Mouse (Mus musculus): ENCODE results near the gene Ush1g. TPM values are rescaled to one million over a fixed set of nuclear protein-coding genes. Genes with fewer than 3 reads are reported as not detected.

Gene Ush1g
- 9.8 and 10.6 TPM in 2 replicates for polyA plus RNA-seq (2012; rRNA removed)

DNA sequence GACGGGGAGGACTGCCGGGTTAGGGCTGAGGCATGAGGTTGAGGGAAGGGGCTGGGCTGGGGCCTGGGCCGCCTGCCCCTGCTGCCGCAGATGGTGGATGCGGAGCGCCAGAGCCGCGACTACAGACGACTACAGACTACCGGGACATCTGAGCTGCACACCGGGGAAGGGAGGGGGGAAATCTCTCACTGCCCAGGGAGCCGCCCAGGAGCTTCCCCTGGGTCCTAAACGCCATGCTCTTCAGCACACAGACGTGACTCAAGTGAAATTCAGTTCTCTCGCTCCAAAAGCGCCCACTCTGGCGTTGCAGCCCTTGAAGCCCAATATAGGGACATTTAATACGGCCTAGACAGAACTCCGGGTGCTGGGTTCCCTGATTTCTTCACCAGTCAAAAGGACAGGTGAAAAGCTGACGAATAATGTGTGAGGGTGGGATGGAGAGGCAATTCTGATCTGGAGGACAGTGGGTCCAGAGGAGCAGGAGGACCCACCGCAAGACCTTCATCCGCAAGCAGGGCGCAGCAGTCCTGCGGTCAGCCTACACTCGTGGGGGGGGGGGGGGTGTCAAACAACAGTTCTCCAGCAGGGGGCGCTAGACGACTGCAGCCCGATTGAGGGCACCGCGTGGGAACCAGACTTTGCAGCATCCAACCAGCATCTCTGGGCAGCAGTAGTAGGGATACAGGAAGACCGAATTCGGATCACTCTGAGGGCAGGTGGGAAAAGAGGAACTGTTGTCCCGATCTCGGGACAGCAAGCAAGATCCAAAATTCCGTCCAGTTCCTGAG is at the start of gene Ush1g:
Ush1g (minus strand) TSS at position 136 of the 788 bp plus-strand sequence.

GRCm38 (mm10) chr11:115367395-115367944 is 45.6 kb upstream of the Ush1g start, which contains the start of gene Hid1:
Gene Hid1 (minus strand): TSS chr11:115367756.

DNA sequence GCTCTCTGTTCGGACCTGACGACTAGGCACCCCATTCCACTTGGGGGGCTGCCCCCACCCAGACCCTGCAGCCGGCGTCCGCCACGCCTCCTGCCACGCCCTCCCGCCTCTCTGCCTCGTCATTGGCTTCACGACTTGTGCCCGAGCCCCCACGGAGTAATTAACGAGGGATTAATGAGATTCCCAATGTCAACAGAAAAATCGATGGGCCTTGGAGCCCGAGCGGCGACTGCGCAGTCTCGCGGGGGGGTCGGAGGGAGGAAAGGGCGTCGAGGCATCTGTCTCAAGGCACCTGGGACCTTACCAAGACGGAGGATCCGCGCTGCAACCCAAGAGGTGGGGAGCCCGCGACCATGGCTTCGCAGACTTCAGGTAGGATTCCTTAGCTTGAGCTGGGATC is 12.7 kb upstream of the Ush1g start, which contains the start of gene Otop3:
Otop3 (plus strand) TSS at position 201 of the 400 bp plus-strand sequence.

DNA sequence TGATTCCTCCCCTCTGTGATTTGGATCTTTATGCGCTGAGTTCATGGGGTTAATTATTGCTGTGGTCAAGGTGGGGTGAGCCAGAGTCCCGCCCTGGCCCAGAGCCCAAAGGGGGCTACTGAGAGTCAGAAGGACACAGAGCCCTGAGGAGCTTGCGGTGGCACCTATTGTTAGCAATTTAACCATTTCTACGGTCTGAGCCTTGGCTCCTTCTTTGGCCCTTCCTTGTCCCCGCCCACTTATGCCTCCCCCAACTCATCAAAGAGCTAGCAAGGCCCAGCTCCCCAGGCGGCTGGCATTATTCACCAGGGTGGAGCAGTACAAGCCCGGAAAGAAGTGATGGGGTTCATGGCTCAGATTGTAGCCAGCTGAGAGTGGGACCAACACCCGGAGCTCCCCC is 15.0 kb downstream of the Ush1g start, which contains the start of gene Otop2:
Otop2 (plus strand) TSS at position 301 of the 400 bp plus-strand sequence.

DNA sequence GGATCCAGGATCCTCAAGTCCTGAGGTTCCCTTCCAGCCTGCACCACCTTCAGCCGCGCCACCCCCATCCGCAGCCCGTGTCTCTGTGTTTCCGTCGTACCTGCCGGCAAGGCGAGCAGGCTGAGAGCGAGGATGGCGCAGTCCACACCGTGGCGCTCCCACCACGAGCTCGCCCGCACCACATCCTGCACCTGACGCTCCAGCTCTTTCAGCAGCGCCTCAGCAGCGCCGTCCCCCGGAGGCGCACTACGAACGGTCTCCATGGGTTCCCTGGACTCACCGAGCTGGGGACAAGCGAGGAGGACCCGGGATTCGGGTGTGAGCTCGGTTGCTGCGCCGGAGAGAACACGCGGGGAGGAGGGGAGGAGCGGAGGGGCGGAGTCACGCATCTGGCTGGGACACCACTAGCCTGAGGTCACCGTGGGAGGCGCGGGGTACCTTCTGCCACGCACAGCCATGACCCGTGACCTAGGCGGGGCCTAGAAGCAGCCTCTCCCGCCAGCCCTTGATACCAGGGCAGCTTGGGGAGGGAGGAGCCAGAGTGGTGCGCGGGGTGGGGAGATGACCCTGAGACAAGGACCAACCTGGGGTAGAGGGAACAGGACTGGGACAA is 24.5 kb downstream of the Ush1g start, which contains the start of gene Fads6:
Fads6 (minus strand) TSS at position 450 of the 613 bp plus-strand sequence.

DNA sequence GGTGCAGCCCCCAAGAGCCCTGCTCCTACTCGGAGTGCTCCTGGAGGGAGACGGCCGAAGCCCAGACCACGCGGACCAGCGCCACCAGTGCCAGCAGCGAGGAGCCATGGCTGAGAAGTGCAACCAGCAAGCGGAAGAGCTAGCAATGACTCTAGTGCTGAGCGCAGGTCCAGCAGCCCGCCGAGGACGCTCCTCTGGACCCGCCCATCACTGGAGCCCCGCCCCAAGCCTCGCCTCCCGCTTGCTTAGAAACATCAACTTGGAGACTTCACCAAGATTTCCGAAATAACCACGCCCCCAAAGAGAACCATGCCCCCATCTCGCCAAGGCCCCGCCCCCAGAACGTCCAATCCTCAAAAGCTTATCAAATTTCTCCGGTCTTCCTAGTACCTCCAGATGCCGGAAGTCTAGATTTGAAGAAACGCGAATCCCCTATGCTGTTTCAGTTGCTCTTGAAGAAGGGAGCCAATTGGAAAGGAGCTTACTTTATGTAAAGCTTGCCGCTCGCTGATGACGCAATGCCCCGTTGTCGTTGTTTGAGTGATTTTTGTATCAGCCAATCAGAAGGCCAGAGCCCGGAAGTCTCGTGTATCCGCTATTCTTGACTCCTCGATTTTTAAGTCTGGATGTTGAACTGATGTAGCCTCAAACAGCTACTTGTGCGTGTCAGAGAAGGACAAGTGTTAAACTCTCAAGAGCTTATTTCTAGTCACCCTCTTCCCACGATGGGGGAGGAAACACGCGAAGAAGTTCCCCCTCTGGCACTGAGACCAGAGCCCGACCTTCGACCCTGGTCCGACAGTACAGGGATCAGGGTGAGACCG is 44.8 kb downstream of the Ush1g start, which contains the start of gene Fdxr:
Fdxr (minus strand) TSS at position 271 of the 824 bp plus-strand sequence.

DNA sequence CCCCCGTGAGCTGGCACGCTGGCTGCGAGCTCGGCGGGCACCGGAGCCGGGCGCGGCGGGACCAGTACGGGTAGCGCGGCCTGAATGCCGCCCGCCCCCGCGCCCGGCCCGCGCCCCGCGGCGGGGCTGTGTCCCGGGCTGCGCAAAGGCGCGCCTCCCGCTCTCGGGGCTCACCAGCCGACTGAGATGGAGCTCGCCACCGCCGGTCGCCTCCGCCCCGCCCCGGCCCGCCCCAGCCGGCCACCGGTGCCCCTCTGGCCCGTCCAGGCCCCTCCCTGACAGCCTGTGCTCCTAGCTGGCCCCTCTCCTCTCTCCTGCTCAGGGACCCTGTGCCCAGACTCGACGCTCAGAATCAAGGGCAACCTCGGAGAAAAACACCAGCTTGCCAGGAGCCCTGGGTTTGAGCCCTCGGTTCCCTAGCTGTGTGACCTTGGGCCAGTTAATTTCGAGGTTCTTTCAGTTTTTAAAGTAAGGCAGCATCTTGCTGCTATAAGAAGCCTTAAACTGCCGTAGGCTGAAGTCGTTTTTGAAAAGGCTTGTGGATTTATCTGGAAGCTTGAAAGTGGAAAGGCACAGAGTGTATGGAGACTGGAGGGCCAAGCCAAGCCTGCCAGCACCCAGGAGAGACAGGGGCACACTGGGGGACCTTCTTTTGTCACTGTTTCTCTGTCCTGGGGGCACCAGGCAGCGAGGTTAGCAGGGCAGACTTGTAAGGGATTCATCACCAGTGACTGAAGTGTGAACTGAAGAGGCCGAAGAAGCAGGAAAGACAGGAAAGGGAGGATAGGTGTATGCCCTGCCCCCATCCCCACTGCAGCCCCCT is 54.6 kb downstream of the Ush1g start, which contains the start of gene Grin2c:
Grin2c (minus strand) TSS at position 183 of the 823 bp plus-strand sequence.

Other genes starting within 250 kb of the Ush1g start
- 2.0 and 2.7 TPM in 2 replicates for gene Rab37, start 230.6 kb downstream of the Ush1g start, polyA plus RNA-seq (2012; rRNA removed)
- gene Cd300lf, start 188.0 kb downstream of the Ush1g start, polyA plus RNA-seq (2012; rRNA removed): 1.3 and 1.5 TPM in 2 replicates
- 62.3 and 69.3 TPM in 2 replicates for gene Slc9a3r1, start 158.7 kb downstream of the Ush1g start, polyA plus RNA-seq (2012; rRNA removed)
- 25.3 and 25.6 TPM in 2 replicates for gene Tmem104, start 134.6 kb downstream of the Ush1g start, polyA plus RNA-seq (2012; rRNA removed)
- gene Nat9, start 134.2 kb downstream of the Ush1g start, polyA plus RNA-seq (2012; rRNA removed): 40.2 and 52.1 TPM in 2 replicates
- 14.8 and 16.5 TPM in 2 replicates for gene Grin2c, start 54.8 kb downstream of the Ush1g start, polyA plus RNA-seq (2012; rRNA removed)
- gene Fdxr, start 45.0 kb downstream of the Ush1g start, polyA plus RNA-seq (2012; rRNA removed): 341 and 408 TPM in 2 replicates
- gene Fads6, start 24.4 kb downstream of the Ush1g start, polyA plus RNA-seq (2012; rRNA removed): 45.9 and 48.3 TPM in 2 replicates
- 0.07 and 0.10 TPM in 2 replicates for gene Otop2, start 14.9 kb downstream of the Ush1g start, polyA plus RNA-seq (2012; rRNA removed)
- not detected in 2 replicates for gene Otop3, start 12.7 kb upstream of the Ush1g start, polyA plus RNA-seq (2012; rRNA removed)
- gene Hid1, start 45.7 kb upstream of the Ush1g start, polyA plus RNA-seq (2012; rRNA removed): 20.6 and 25.5 TPM in 2 replicates
- gene Cdr2l, start 59.9 kb upstream of the Ush1g start, polyA plus RNA-seq (2012; rRNA removed): 38.3 and 39.4 TPM in 2 replicates
- 82.6 and 93.1 TPM in 2 replicates for gene Mrpl58, start 81.7 kb upstream of the Ush1g start, polyA plus RNA-seq (2012; rRNA removed)
- 25.6 and 65.5 TPM in 2 replicates for gene Atp5h, start 97.9 kb upstream of the Ush1g start, polyA plus RNA-seq (2012; rRNA removed)
- gene Kctd2, start 98.1 kb upstream of the Ush1g start, polyA plus RNA-seq (2012; rRNA removed): 37.4 and 39.1 TPM in 2 replicates
- gene Trim80, start 118.5 kb upstream of the Ush1g start, polyA plus RNA-seq (2012; rRNA removed): 0.94 and 1.3 TPM in 2 replicates
- 0.41 and 0.72 TPM in 2 replicates for gene Slc16a5, start 140.4 kb upstream of the Ush1g start, polyA plus RNA-seq (2012; rRNA removed)
- 11.9 and 15.6 TPM in 2 replicates for gene Armc7, start 153.6 kb upstream of the Ush1g start, polyA plus RNA-seq (2012; rRNA removed)
- gene Nt5c, start 169.8 kb upstream of the Ush1g start, polyA plus RNA-seq (2012; rRNA removed): 67.3 and 81.9 TPM in 2 replicates
- 203 and 234 TPM in 2 replicates for gene Jpt1, start 192.3 kb upstream of the Ush1g start, polyA plus RNA-seq (2012; rRNA removed)
- 22.0 and 29.5 TPM in 2 replicates for gene Sumo2, start 214.2 kb upstream of the Ush1g start, polyA plus RNA-seq (2012; rRNA removed)
- 51.0 and 59.5 TPM in 2 replicates for gene Nup85, start 242.4 kb upstream of the Ush1g start, polyA plus RNA-seq (2012; rRNA removed)

All from ovary, adult 2 months (tissue).